Mouse (Mus musculus) ovary, adult 2 months (tissue): ENCODE measurements around the gene Lss. TPM values are rescaled to one million over a fixed set of nuclear protein-coding genes. Genes with fewer than 3 reads are reported as not detected.

ENCODE experiments used
- polyA plus RNA-seq: library from polyadenylated mRNA; depleted of rRNA; stranded (reverse); fragments of >200 nt; gene quantifications from 2 replicates; pipeline ENCODE4 v1.2.3, GENCODE M21; 2012; rRNA removed

The Lss gene
- 32.3 and 39.6 TPM in 2 replicates for polyA plus RNA-seq

GRCm38 (mm10) chr10:76531375-76531774 is at the start of gene Lss:
Gene Lss, plus strand, starts transcription at chr10:76531588.

GRCm38 (mm10) chr10:76561972-76562371 is 30.6 kb downstream of the Lss start, which contains the start of gene Spatc1l:
Gene Spatc1l, plus strand, starts transcription at chr10:76562272.

GRCm38 (mm10) chr10:76575374-76575773 is 44.0 kb downstream of the Lss start, which contains the start of gene Ftcd:
Gene Ftcd, plus strand, starts transcription at chr10:76575648.

Other genes with a start within 250 kb of the Lss start
- gene Dip2a, start 186.3 kb upstream of the Lss start, polyA plus RNA-seq: 33.4 and 37.7 TPM in 2 replicates
- gene AC141477.1, start 91.1 kb upstream of the Lss start, polyA plus RNA-seq: not detected in 2 replicates
- 24.5 and 26.8 TPM in 2 replicates for gene Pcnt, start 88.8 kb upstream of the Lss start, polyA plus RNA-seq
- gene 2610028H24Rik, start 82.5 kb upstream of the Lss start, polyA plus RNA-seq: 15.6 and 20.8 TPM in 2 replicates
- gene Mcm3ap, start 62.7 kb upstream of the Lss start, polyA plus RNA-seq: 23.5 and 24.8 TPM in 2 replicates
- gene Ybey, start 62.5 kb upstream of the Lss start, polyA plus RNA-seq: 2.4 and 2.9 TPM in 2 replicates
- gene Spatc1l, start 30.7 kb downstream of the Lss start, polyA plus RNA-seq: 0.14 TPM in 1 of 2 replicates, not detected in the other
- gene Ftcd, start 44.1 kb downstream of the Lss start, polyA plus RNA-seq: 0.27 and 0.64 TPM in 2 replicates
- 411 and 604 TPM in 2 replicates for gene Col6a2, start 92.0 kb downstream of the Lss start, polyA plus RNA-seq
- gene Col6a1, start 194.6 kb downstream of the Lss start, polyA plus RNA-seq: 465 and 571 TPM in 2 replicates